Comparison of ENCODE assay signal across 8 mouse cellular contexts in genomic region chr14:31494975-31495455, GRCm38 (mm10). TPM values are rescaled to one million over a fixed set of nuclear protein-coding genes. Genes with fewer than 3 reads are reported as not detected.
DNase-seq lines count a peak whose midpoint lies in the region; ATAC-seq and TF ChIP-seq lines count a peak whose summit lies in the region.

Gene Mettl6, minus strand, starts transcription at chr14:31495040.

- H3K36me3 ChIP-seq in ES-Bruce4 (ENCODE audit: control insufficient read depth, insufficient read depth, low read length, poor library complexity, severe bottlenecking): peaks cover 17% of the 10 kb centered on the region
- H3K36me3 ChIP-seq in forebrain, embryonic 14.5 days (ENCODE audit: control insufficient read depth, insufficient read depth, low read length): peaks cover 36% of the 10 kb centered on the region
- peaks cover 19% of the 10 kb centered on the region for H3K36me3 ChIP-seq in neural tube, embryonic 15.5 days

- peak; percentile 96 for DNase-seq in forebrain, embryonic 14.5 days (ENCODE audit: low spot score)
- peak; percentile 90 to 94 for DNase-seq in heart, postnatal 14 days
- peak; percentile 88 for DNase-seq in layer of hippocampus, adult 11-12 months (ENCODE audit: low spot score)
- peak; percentile 91 to 93 for DNase-seq in lung, adult 18-20 months
- DNase-seq in testis, postnatal 14 days (ENCODE audit: low spot score): peak; percentile 92

- peak; percentile 50 for TF ChIP-seq POLR2A in ES-Bruce4 (IDR thresholded peaks at IDR 0.05; ENCODE audit: insufficient read depth, low read length)

- TF ChIP-seq CTCF in ES-Bruce4 (IDR thresholded peaks at IDR 0.05; ENCODE audit: low read depth, low read length): no peak

- peak within 1 kb of the TSS; percentile 82 for H3K9ac ChIP-seq in ES-Bruce4 (ENCODE audit: low read depth, poor library complexity, severe bottlenecking)
- peak within 1 kb of the TSS; percentile 91 for H3K9ac ChIP-seq in forebrain, embryonic 14.5 days (ENCODE audit: low read length)
- H3K9ac ChIP-seq in neural tube, embryonic 15.5 days (replicated peaks): peak within 1 kb of the TSS; percentile 79

- WGBS in forebrain, embryonic 14.5 days: under 1% methylated on average over 49 of the region's 49 CpGs
- under 1% methylated on average over 49 of the region's 49 CpGs for WGBS in neural tube, embryonic 15.5 days

- peak within 1 kb of the TSS; percentile 40; the same call in 1 of the 2 replicates for H3K27ac ChIP-seq in ES-Bruce4 (ENCODE audit: insufficient read depth, low read length)
- peak within 1 kb of the TSS; percentile 82 for H3K27ac ChIP-seq in forebrain, embryonic 14.5 days (ENCODE audit: low read depth, low read length)
- peak within 1 kb of the TSS; percentile 89 for H3K27ac ChIP-seq in neural tube, embryonic 15.5 days (replicated peaks)

- ATAC-seq in cerebellum, adult (ENCODE audit: insufficient number of reproducible peaks, low FRiP score, low TSS enrichment): peak; percentile 96
- peak; percentile 98 for ATAC-seq in forebrain, embryonic 14.5 days
- ATAC-seq in neural tube, embryonic 15.5 days (ENCODE audit: low FRiP score): peak; percentile 97

- intact Hi-C loops in heart, postnatal 14 days (cut with DNase I): no loop called here

- no peak for TF ChIP-seq EP300 in ES-Bruce4 (IDR thresholded peaks at IDR 0.05; ENCODE audit: insufficient read depth, low read depth, low read length)

- peak within 1 kb of the TSS; percentile 97 for H3K4me2 ChIP-seq in forebrain, embryonic 14.5 days (ENCODE audit: low read length)
- peak within 1 kb of the TSS; percentile 90 for H3K4me2 ChIP-seq in neural tube, embryonic 15.5 days

- H3K4me1 ChIP-seq in ES-Bruce4 (ENCODE audit: control insufficient read depth, insufficient read depth, low read length): peaks cover 2% of the 10 kb centered on the region
- H3K4me1 ChIP-seq in forebrain, embryonic 14.5 days (ENCODE audit: control insufficient read depth, insufficient read depth, low read length): peaks cover 18% of the 10 kb centered on the region
- peaks cover 37% of the 10 kb centered on the region for H3K4me1 ChIP-seq in neural tube, embryonic 15.5 days

- H3K4me3 ChIP-seq in ES-Bruce4 (ENCODE audit: low read depth, low read length): peak within 1 kb of the TSS; percentile 99
- peak within 1 kb of the TSS; percentile 87 for H3K4me3 ChIP-seq in forebrain, embryonic 14.5 days (ENCODE audit: low read depth, low read length)
- peak within 1 kb of the TSS; percentile 77 for H3K4me3 ChIP-seq in neural tube, embryonic 15.5 days (replicated peaks)

- H3K9me3 ChIP-seq in ES-Bruce4 (replicated peaks; ENCODE audit: control insufficient read depth, insufficient read depth, low read length, poor library complexity, severe bottlenecking): no peaks in the 10 kb centered on the region
- no peaks in the 10 kb centered on the region for H3K9me3 ChIP-seq in forebrain, embryonic 14.5 days (replicated peaks; ENCODE audit: control insufficient read depth, low read length)
- no peaks in the 10 kb centered on the region for H3K9me3 ChIP-seq in neural tube, embryonic 15.5 days (replicated peaks)

- H3K27me3 ChIP-seq in ES-Bruce4 (ENCODE audit: control insufficient read depth, insufficient read depth, low read length, poor library complexity, severe bottlenecking): no peaks in the 10 kb centered on the region
- H3K27me3 ChIP-seq in forebrain, embryonic 14.5 days (replicated peaks; ENCODE audit: control insufficient read depth, insufficient read depth, low read length): no peaks in the 10 kb centered on the region
- no peaks in the 10 kb centered on the region for H3K27me3 ChIP-seq in neural tube, embryonic 15.5 days (replicated peaks)

RNA-seq across cellular contexts. Expression of gene Mettl6, which starts in this region (rescaled TPM):
- 82.0 and 93.4 TPM in 2 replicates for polyA plus RNA-seq in ES-Bruce4 (2011; ENCODE audit: insufficient read depth, insufficient read length, low read depth, missing spikeins)
- 57.6 and 59.0 TPM in 2 replicates for polyA plus RNA-seq in forebrain, embryonic 14.5 days (2014; fragmentation: Nextera tagmentation; extraction: Ambion mirVana)
- total RNA-seq in heart, postnatal 14 days (2021): 10 to 100 TPM; 11.6 to 12.3 TPM
- polyA plus RNA-seq in neural tube, embryonic 15.5 days (2015; fragmentation: Nextera tagmentation; extraction: Ambion mirVana): 40.3 and 47.4 TPM in 2 replicates

Comparison
In these comparisons a context has a peak if more than half of its experiments do, and no peak if none do; other contexts are left out.
1. Peak in every context shown above with its lines: DNase-seq, ATAC-seq, H3K4me3 ChIP-seq and H3K27ac ChIP-seq.